Mouse (Mus musculus) olfactory bulb, adult 2 months (tissue): ENCODE results near the gene Raly.

ENCODE experiments used
- CTCF ChIP-seq: fragments of 200-500 bp; IDR thresholded peaks from 2 replicates; pipeline ENCODE4 v1.5.1; 2012; ENCODE audit warnings: low read depth, mild to moderate bottlenecking, low read length, moderate library complexity; ENCODE audit not compliant: insufficient read depth
- POLR2A ChIP-seq: fragments of 200-500 bp; IDR thresholded peaks from 2 replicates; pipeline ENCODE4 v1.6.1; 2012; ENCODE audit warnings: mild to moderate bottlenecking, low read depth, low read length, moderate library complexity; ENCODE audit not compliant: insufficient read depth

GRCm38 (mm10) chr2:154785284-154785683, 5.6 kb upstream of the Raly start:
- TF ChIP-seq POLR2A (no peak), CTCF (no peak)
